Comparison of ENCODE assay signal across 8 mouse cellular contexts in the genomic region with DNA sequence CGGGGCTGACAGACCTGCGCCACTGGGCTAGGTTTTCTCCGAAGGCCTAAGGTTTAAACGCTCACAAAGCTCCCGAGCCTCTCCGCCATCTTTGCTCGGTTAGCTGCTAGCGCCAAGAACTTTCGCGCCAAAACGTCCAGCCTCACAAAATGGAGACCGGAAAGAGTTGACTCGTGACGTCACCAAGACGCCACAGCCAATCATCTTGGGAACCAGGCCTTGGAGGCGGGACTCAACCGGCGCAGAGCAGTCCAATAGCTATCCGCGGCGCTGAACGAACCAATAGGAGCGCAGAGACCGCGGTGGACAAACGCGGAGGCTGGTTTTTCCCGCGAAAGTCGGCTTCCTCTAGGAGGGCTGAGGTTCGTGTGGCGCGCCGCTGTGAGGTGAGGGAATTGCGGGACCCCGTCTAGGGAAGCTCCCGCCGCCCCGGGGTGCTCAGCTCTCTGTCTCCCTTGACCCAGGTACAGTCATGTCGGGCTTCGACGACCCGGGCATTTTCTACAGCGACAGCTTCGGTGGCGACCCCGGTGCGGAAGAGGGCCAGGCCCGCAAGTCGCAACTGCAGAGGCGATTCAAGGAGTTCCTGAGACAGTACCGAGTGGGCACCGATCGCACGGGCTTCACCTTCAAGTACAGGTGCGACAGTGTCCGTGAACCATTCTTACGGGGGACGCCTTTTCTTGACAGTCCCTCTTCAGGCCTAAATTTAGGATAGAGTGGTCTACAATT. TPM values are rescaled to one million over a fixed set of nuclear protein-coding genes. Genes with fewer than 3 reads are reported as not detected.
DNase-seq lines count a peak whose midpoint lies in the region; ATAC-seq lines count a peak whose summit lies in the region.

A gene (plus strand): TSS at position 334 of the 732 bp plus-strand sequence.

- DNase-seq in adipocyte (ENCODE audit: low spot score) = peak; percentile 100
- DNase-seq in embryo, embryonic 10 days (ENCODE audit: low spot score) = peak; percentile 100
- peak; percentile 98 for DNase-seq in gastrocnemius, postnatal 10 days
- DNase-seq in induced T-regulatory cell, adult 2 months (ENCODE audit: low read depth) = peak; percentile 100
- DNase-seq in left cerebral cortex, adult 9 months (ENCODE audit: low spot score in 2 of 2) = peak; percentile 97 to 100
- peak; percentile 98 for DNase-seq in right cerebral cortex, postnatal 14 days
- peak; percentile 98 to 99 for DNase-seq in urinary bladder, postnatal 36 days (ENCODE audit: low spot score in 2 of 2)

- peak; percentile 89 for ATAC-seq in megakaryocyte progenitor cell, adult 5-6 weeks (replicated peaks; ENCODE audit: poor library complexity)

RNA-seq across cellular contexts. Expression of the gene that starts here (rescaled TPM):
- 10 to 100 TPM; 11.9 to 15.5 TPM for total RNA-seq in gastrocnemius, postnatal 10 days (2021)
- total RNA-seq in megakaryocyte progenitor cell, adult 5-6 weeks (2015) = 66.1 and 75.7 TPM in 2 replicates
- 289 and 346 TPM in 2 replicates for total RNA-seq in megakaryocyte progenitor cell, adult 5-6 weeks (2017)

Comparison
In these comparisons a context has a peak if more than half of its experiments do, and no peak if none do; other contexts are left out.
1. Peak in every context shown above with its lines: DNase-seq and ATAC-seq.
2. RNA of the gene that starts here (total RNA-seq): 66.1 to 346 TPM in megakaryocyte progenitor cell, adult 5-6 weeks; 11.9 to 15.5 TPM in gastrocnemius, postnatal 10 days; every median in the first group is over 4 times any median in the second.